Mouse (Mus musculus) gastrocnemius, postnatal 14 days (tissue): ENCODE results near the gene Utp20. TPM values are rescaled to one million over a fixed set of nuclear protein-coding genes. Genes with fewer than 3 reads are reported as not detected.
A peak's percentile ranks its signal among the peaks of the same experiment; 100 is the strongest.
"Not testable (repeated sequence)": the region's sequence is repeated elsewhere in the genome, so short reads cannot be mapped to it uniquely, and the experiment has no call there.

ENCODE experiments used
- DNase-seq: peaks from one replicate; pipeline ENCODE4 v3.0.0; 2021; ENCODE audit warnings: mixed read lengths
- intact Hi-C: fragments of 180-260 bp; cut with DNase I; formaldehyde crosslinking; loops from one replicate; pipeline ENCODE4 v1.15.1; 2025; ENCODE audit warnings: low total_unique reads
- total RNA-seq, 2 experiments: library from RNA; stranded (reverse); gene quantifications; 2 replicates each; pipeline ENCODE4 v1.2.3; 2021

Gene Utp20
- total RNA-seq, 2 experiments from 2014 or later = 8.2 to 9.2 TPM

DNA sequence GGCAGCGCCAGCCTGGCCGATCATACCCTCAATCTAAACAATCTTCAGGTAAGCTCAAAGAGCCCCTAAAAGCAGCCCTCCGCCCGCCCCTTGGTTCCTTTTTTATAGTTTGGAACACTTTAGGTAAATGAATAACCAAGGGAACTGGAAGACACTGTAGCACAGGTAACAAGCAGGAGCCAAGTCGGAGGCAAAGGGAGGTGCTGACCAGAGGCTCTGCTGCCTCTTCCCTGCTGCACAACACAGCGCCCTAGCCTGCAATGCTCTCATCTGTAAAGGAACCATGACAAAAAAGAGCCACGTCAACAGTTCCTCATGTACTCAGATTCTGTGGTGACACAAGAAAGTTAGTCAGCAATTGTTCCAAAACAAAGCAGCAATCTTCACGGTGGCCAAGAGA lies 32.0 kb downstream of the Utp20 start:
- no peak for DNase-seq

DNA sequence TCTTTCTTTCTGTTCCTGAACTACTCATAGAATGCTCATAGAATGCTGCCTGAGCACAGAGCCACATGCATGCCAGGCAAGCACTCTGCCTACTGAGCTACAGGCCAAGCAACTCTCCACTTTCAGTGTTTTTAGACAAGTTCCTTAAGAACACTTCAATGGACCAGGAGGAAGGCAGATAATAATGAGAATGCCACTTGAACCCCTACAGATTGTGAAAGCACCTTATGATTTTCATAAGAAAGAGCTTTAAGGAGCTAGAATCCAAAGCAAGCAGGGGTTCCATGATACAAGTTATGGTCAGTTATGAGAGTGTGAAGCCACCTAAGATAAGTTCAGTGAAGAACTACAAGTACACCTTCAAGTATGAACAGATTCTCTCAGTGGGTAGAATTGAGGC lies 32.9 kb downstream of the Utp20 start:
- intact Hi-C loops = no loop called here
- no peak for DNase-seq

More for the DNA sequence above, 32.0 kb downstream of the Utp20 start:
- intact Hi-C loops = no loop called here

DNA sequence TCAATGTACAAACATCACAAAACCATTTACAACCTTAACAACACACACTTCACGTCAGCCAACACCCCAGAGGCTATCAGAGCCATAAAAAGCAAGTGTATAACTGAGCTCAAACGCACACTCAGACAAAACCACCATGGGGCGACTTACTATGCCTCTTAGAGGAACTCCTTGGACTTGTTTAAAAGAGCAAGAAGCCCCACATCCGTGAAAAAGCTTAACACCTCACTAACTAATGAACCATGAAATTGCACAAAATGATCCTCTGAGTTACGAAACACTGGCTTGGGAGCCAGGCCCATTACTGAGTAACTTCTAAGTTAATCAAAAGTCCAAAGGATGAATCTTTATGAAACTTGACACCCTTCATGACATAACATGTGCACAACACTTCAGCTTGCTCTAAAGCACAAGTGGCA lies 42.1 kb downstream of the Utp20 start:
- no peak for DNase-seq
- intact Hi-C loops = no loop called here

DNA sequence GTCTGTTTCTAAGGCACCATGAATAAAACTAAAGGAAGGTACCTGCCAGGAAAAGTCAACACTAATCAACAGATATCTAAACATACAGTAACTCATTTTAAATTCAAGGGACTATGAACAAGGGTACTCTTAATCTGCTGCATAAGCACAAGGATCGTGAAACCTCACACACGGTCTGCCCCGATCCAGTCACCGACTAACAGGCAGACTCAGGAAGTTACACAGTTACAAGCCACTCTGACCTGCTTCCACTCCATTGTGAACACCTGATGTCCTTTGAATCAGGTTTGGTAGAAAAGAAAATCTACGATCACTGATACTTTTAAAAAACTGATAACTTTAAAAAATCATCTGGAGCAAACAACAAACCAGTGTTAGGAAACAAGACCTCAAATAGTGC lies 42.7 kb downstream of the Utp20 start:
- DNase-seq = no peak
- intact Hi-C loops = no loop called here

DNA sequence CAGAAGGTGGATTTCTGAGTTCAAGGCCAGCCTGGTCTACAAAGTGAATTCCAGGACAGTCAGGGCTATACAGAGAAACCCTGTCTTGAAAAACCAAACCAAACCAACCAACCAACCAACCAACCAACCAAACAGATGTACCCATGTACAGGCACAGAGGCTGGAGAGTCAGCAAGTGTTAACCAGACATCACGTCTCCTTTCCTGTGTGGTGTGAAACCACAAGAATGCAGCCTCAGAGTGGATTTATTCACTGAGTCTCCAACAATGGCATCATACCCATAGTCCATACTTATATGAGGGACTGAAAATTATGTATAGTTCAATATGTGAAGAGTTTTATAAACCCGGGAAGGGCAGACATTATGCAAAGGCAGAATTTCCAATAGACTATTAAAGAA lies 43.5 kb downstream of the Utp20 start:
- DNase-seq, intact Hi-C loops: not testable (repeated sequence)

GRCm38 (mm10) chr10:88780716-88781115 lies 45.9 kb downstream of the Utp20 start:
- intact Hi-C loops = no loop called here
- no peak for DNase-seq

DNA sequence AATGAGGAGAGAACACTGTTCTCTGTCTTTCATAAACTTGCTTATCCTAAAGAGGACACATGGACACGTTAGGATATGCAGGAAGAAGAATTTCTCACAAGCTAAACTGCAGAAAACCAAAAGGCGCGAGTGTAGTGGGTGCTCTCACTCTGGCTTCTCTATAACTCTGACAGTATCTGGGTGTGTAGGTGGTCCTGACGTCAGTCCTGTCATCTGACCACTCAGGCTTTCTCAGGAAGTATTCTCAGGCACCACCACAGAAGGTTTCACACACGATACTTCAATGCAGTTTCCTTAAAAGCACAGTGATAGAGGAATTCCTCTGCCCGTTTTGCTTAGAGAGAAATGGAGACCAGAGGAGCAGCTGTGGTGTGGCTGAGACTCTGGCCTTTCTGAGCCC lies 50.4 kb downstream of the Utp20 start:
- DNase-seq = no peak
- intact Hi-C loops = no loop called here

DNA sequence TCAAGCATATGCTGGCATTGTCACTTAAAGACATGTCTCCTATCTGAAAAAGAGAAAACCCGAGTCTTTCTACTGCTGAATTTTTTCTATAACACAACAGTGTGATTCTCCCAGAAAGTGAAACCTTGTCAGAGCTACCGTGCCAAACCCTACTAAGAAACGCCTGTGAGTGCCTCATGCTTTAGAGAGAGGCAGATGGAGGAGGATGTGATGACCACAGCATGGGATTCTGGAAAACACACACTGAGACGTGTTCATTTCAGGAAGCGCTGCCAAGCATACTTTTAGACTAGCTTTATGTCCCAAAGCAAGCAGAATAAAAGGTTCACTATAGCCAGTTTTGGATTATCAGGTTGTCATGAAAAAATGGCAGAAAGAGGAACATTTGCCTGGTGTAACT lies 53.6 kb downstream of the Utp20 start:
- intact Hi-C loops, DNase-seq: not testable (repeated sequence)

GRCm38 (mm10) chr10:88769676-88770075 lies 56.9 kb downstream of the Utp20 start:
- intact Hi-C loops = no loop called here
- no peak for DNase-seq

DNA sequence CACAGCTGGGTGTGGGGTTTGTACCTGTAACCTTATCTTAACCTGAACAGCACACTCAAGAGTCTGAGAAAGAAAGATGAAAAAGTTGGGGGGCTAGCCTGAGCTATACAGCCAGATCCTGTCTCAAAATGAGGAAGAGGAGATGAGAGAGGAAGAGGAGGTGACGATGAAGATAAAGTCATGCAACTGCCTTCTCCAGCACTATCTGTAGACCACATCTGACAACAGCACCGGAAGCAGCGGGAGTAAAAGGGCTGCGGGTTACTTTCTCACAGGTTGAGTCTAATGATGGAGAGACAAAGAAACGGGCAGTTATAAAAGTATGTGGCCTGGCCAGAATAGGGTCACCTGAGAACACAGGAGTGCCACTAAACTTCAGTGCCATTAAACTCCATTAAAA lies 57.6 kb downstream of the Utp20 start:
- intact Hi-C loops = no loop called here
- no peak for DNase-seq

GRCm38 (mm10) chr10:88765431-88766142 lies 61.0 kb downstream of the Utp20 start:
- intact Hi-C loops = no loop called here
- DNase-seq = no peak

GRCm38 (mm10) chr10:88761524-88762212 lies 64.9 kb downstream of the Utp20 start:
- intact Hi-C loops = no loop called here

GRCm38 (mm10) chr10:88741426-88741825 lies 85.2 kb downstream of the Utp20 start:
- intact Hi-C loops = no loop called here
- no peak for DNase-seq

More at GRCm38 (mm10) chr10:88761524-88762212, 64.9 kb downstream of the Utp20 start:
- DNase-seq = no peak

- intact Hi-C loops = no loop called here
Observed at GRCm38 (mm10) chr10:88740781-88741180, 85.8 kb downstream of the Utp20 start.

DNA sequence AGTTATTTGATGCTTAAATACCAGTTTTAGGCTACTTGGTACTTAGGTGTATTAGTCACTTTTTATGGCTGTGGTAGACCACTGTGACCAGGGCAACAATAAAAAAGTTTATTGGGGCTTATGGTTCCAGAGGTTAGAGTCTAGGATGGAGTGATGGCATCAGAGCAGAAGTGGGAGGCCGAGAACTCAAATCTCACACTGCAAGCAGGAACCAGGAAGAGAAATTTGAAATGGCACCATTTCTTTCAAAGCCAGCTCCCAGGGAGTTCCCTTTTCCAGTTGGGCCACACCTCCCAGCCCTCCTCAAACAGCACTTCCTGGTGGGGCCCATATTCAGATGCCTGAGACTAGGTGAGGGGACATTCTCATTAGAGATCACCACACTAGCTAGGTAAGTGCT lies 86.8 kb downstream of the Utp20 start:
- intact Hi-C loops = no loop called here
- DNase-seq = no peak

More at GRCm38 (mm10) chr10:88740781-88741180, 85.8 kb downstream of the Utp20 start:
- DNase-seq = no peak

DNA sequence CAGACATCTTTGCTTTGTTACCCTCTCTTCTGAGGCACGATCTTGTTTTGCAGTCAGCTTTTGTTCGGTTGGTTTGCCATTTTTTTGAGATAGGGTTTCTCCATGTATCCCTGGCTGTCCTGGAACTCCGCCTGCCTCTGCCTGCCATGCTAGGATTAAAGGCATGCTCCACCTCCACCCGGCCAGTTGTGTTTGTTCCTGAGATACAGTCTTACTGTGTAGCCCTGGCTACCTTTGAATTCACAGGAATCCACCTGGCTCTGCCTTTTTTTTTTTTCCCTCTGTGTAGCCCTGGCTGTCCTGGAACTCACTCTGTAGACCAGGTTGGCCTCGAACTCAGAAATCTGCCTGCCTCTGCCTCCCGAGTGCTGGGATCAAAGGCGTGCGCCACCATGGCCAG lies 87.5 kb downstream of the Utp20 start:
- DNase-seq, intact Hi-C loops: not testable (repeated sequence)

DNA sequence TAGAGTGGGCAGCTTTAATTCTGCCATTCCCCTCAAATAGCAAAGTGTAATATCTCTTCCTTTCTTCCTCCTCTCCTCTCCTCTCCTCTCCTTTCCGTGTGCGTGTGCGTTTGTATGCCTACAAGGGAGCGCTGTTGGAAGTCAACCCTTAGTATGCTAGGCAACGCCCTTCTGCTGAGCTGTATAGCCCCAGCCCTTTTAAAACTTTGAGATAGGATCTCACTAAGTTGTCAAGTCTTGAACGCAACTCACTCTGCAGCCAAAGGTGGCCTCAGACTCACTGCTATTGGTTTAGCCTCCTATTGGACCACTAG lies 94.3 kb downstream of the Utp20 start:
- intact Hi-C loops = no loop called here

GRCm38 (mm10) chr10:88731496-88732308 lies 94.9 kb downstream of the Utp20 start:
- intact Hi-C loops = no loop called here
- no peak for DNase-seq

More for the DNA sequence above, 94.3 kb downstream of the Utp20 start:
- no peak for DNase-seq

- DNase-seq = peak; percentile 97
- intact Hi-C loops = no loop called here
Observed at GRCm38 (mm10) chr10:88730571-88731495, 95.8 kb downstream of the Utp20 start, which contains the start of gene Arl1. Arl1 (plus strand) TSS chr10:88730858.
